Mouse (Mus musculus): ENCODE measurements around the gene Lce1k.
A peak's percentile ranks its signal among the peaks of the same experiment; 100 is the strongest.
"Not testable (repeated sequence)": the region's sequence is repeated elsewhere in the genome, so short reads cannot be mapped to it uniquely, and the experiment has no call there.

Gene Lce1k

GRCm38 (mm10) chr3:92807791-92808190 is at the start of gene Lce1k:
Gene Lce1k (minus strand): TSS chr3:92807891.
- no peak for DNase-seq

DNA sequence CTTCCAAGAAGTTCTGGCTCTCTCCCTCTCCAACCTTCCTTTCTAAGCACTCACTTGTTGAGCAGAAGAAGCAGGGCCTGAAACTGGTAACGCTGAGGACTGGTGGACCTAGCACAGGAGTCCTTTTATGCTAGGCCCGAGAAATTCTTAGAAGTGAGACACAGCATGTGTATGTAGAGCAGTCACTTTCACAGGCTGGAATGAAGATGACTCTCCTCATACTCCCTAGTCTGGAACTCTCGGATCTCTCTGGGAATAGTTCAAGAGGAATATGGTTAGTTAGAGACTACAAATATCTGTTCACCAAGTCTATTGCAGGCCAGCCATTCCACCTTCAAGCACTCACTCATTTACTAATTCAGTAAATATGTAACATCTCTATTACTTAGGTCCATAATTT is 43.5 kb upstream of the Lce1k start, which contains the start of gene Lce1l:
TSS of gene Lce1l (minus strand) at position 101 of the 400 bp plus-strand sequence.
- no peak for DNase-seq

DNA sequence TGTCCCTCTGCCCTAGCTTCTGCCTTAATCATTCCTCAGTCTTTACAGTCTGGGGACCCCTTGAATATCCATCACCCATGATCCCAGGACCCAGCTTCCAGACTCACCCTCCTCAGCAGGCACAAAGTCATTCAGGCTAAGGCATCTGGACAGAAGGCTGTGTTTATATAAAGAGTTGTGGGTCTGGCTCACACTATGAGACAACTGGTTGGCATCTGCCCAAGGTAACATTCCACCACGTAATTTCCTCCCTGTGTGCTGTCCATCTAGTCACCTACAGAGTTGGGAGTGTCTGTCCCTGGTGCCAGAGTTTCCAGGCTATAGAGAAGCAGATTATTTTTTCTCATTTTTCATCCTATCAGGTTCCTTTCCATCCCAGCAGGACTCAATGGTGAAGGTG is 19.4 kb upstream of the Lce1k start, which contains the start of gene Kprp:
TSS of gene Kprp (minus strand) at position 140 of the 400 bp plus-strand sequence.
- no peak for DNase-seq

DNA sequence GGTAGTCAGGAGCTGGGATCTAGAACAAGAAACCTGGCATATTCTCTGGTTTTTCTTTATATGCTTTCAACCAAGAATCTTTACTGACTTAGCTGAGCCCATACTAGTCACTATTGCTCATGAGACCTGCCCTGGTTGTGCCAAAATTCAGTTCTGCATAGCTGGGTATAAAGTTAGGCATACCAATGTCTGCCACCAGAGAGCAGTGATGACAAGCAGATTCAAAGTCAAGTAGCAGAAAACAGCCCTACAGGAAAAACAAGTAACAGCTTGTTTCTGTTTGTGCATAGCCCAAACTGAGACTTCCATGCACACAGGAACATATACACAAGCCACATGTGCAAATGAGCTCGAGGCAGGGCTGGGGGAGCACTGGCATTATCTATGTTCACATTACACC is 18.1 kb upstream of the Lce1k start:
- DNase-seq: no peak

GRCm38 (mm10) chr3:92816036-92816435 is 8.3 kb upstream of the Lce1k start:
- not testable (repeated sequence) for DNase-seq

GRCm38 (mm10) chr3:92815581-92815980 is 7.9 kb upstream of the Lce1k start:
- no peak for DNase-seq

- no peak for DNase-seq
Measured at GRCm38 (mm10) chr3:92790414-92790813, 17.3 kb downstream of the Lce1k start, which contains the start of gene Lce1j. Gene Lce1j (minus strand): TSS chr3:92790514.

DNA sequence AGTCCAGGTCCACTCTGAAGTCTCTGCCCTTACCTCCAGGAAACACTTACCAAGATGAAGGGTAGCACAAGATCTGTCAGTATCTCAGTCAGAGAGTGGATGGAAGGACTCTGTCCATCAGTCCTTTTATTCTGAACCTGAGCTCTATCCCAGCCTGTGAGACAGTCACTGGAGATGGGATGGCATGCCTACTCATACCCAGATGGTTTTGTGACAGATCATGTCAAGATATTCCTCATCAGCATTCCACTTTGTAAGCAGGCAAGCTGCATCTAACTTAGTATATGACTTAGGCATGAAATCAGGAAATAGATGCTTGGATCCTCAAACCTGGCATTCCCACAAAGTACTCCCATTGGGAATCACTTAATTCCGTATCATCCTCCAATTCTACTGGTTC is 28.9 kb downstream of the Lce1k start, which contains the start of gene Lce1i:
TSS of gene Lce1i (minus strand) at position 101 of the 400 bp plus-strand sequence.
- DNase-seq: no peak

- DNase-seq: peak; percentile 5
Measured at GRCm38 (mm10) chr3:92771573-92771972, 36.1 kb downstream of the Lce1k start.

DNA sequence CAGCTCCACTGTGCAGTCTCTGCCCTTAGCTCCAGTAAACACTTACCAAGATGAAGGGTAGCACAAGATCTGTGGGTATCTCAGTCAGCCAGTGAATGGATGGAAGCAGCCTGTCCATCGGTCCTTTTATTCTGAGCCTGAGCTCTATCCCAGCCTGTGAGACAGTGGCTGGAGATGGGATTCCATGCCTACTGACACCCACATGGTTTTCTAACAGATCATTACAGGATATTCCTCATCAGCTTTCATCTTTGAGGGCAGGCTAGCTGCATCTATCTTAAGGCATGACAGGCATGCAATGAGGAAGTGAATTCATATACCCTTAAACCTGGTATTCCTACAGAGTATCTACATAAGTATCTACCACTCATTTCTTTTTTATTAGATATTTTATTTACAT is 42.7 kb downstream of the Lce1k start, which contains the start of gene Lce1h:
TSS of gene Lce1h (minus strand) at position 101 of the 400 bp plus-strand sequence.
- DNase-seq: no peak
